Mouse (Mus musculus) neural tube, postnatal 0 days (tissue): Measurements from ENCODE around the gene Hfe. TPM values are rescaled to one million over a fixed set of nuclear protein-coding genes. Genes with fewer than 3 reads are reported as not detected.

Source experiments
- microRNA-seq: library from miRNA; unstranded; fragments of <30 nt; microRNA quantifications from one replicate; pipeline ENCODE4, GENCODE M21; 2016
- polyA plus RNA-seq: library from polyadenylated mRNA; unstranded; fragments of >200 nt; fragmentation: Nextera tagmentation; extraction: Ambion mirVana; gene quantifications from 2 replicates; pipeline ENCODE4 v1.2.1, GENCODE M21; 2015

Hfe gene
- polyA plus RNA-seq, result 6.6 and 7.2 TPM in 2 replicates

DNA sequence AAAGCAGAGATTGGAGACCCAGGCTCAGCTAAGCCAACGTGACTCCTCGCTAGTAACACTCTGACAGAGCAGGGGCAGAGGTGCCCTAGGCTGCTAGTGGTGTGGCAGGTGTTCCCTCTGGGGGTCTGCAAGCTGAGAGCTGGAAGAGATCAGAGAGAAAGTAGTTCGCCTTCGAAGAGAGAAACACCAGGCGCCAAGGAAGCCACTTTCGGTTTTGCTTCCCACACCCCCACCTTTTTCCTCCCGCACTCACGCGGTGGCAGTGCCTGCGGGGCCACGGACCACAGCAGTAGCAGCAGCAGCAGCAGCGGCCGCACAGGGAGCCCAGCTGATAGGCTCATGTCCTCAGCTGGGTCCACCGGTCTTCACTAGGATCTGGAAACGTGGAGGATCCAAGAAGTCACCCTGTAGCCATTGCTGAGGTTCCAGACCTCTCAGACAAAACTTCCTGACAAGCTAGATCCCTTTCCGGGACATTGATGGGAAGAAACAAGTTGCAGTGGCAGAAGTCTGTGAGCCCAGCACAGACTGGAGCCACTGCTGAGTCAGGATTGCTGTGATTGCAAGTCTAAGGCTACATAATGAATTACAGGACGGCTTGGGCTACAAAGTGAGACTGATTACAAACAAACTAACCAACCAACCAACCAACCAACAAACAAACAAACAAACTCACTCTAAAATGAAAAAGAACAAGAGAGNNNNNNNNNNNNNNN is at the start of gene Hfe:
Gene Hfe (minus strand): TSS at position 481 of the 716 bp plus-strand sequence.

DNA sequence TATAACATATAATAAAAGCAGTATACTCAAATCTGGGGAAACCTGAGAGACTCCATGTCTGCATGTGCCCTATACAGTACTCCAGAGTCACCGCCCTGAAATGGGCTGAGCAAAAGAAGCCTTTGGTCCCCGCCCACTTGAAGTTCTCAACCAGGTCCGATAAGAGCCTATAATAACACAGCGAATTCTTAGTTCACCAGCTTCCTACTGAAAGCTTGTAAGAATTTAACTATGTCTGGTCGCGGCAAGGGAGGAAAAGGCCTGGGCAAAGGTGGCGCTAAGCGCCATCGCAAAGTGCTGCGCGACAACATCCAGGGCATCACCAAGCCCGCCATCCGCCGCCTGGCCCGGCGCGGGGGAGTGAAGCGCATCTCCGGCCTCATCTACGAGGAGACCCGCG is 46.1 kb upstream of the Hfe start, which contains the start of gene Hist1h4b:
Gene Hist1h4b (plus strand): TSS at position 224 of the 400 bp plus-strand sequence.

DNA sequence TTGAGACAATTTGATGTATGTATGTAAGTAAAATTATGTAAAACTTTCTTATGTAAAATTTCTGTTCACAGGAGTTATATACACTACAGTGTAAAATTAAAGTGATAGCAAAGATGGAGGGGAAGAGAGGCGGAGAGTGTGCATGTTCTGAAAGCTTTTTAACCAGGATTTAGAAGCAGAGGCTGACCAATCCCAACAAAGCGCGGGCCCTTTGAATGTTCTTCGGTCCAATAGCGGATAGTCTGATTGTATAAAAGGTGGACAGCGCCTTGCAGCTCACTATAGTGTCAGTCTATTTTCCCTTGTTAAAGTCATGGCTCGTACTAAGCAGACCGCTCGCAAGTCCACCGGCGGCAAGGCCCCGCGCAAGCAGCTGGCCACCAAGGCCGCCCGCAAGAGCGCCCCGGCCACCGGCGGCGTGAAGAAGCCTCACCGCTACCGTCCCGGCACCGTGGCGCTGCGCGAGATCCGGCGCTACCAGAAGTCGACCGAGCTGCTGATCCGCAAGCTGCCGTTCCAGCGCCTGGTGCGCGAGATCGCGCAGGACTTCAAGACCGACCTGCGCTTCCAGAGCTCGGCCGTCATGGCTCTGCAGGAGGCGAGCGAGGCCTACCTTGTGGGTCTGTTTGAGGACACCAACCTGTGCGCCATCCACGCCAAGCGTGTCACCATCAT is 41.5 kb upstream of the Hfe start, which contains the start of gene Hist1h3b:
Gene Hist1h3b (plus strand): TSS at position 201 of the 675 bp plus-strand sequence.

DNA sequence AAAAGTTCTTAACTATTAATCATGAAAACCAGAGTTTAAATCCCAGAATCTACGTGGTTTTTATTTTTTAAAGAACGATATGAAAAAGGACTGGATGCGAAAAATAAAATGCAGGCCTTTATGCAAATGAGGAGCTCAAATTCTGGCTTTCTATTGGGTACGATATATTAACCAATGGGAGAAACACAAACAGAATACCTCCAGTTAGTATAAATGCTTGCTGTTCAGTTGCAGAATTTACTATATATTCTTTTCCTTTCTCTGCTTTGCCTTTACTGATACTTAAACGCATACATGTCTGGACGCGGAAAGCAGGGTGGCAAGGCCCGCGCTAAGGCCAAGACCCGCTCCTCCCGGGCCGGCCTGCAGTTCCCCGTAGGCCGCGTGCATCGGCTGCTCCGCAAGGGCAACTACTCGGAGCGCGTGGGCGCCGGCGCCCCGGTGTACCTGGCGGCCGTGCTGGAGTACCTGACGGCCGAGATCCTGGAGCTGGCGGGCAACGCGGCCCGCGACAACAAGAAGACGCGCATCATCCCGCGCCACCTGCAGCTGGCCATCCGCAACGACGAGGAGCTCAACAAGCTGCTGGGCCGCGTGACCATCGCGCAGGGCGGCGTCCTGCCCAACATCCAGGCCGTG is 40.3 kb upstream of the Hfe start, which contains the start of gene Hist1h2ab:
Gene Hist1h2ab (plus strand): TSS at position 288 of the 639 bp plus-strand sequence.

DNA sequence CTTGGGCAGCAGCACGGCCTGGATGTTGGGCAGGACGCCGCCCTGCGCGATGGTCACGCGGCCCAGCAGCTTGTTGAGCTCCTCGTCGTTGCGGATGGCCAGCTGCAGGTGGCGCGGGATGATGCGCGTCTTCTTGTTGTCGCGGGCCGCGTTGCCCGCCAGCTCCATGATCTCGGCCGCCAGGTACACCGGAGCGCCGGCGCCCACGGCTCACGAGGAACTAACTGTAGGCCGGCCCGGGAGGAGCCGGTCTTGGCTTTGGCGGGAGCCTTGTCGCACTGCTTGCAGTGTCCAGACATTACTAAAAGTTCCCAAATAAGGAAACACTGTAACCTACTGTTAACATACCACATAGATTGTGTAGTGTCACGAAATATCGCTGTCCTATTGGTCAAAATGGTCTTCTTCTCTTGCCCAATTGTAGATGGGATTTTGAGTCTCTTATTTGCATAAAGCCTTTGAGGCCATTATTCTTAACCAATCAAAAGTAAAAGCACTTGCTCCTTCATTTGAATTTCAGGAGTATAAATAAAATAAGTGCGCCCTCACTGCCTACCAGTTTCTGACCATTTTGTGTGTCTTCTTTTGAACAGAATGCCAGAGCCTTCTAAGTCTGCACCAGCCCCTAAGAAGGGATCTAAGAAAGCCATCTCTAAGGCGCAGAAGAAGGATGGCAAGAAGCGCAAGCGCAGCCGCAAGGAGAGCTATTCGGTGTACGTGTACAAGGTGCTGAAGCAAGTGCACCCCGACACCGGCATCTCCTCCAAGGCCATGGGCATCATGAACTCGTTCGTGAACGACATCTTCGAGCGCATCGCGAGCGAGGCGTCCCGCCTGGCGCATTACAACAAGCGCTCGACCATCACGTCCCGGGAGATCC is 35.8 kb upstream of the Hfe start, which contains the start of gene Hist1h2bb:
Gene Hist1h2bb (plus strand): TSS at position 534 of the 880 bp plus-strand sequence.

DNA sequence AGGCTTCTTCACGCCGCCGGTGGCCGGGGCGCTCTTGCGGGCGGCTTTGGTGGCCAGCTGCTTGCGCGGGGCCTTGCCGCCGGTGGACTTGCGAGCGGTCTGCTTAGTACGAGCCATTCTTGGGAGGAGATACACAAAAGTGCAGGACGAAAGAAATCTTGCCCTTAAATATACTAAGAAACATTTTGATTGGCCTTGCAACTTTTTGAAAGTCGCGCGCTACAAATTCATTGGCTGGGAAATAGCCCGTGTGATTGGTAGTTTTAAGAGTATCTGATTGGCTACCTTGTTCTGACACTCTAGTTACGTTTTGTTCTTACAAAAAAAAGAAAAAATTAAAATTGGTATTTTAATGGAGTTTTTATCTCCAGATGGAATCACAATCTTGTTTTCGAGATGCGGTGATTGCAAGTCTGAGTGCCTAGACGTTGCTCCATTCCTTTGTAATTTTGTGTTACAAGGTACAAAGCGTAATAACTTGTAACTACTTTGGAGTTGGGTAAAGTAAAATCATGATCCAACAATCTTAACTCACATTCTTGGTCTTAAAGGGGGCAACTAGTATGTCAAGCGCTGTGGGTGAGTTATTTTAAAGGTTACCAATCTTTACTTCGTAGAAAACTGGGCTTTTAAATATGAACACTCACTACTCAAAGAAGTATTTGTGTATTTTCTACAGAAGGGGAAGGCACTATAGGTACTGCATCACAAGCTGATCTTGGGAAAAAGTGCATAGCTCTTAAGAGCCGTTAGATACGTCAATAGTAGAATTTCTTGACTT is 34.9 kb upstream of the Hfe start, which contains the start of gene Hist1h3c:
Gene Hist1h3c (minus strand): TSS at position 222 of the 781 bp plus-strand sequence.

DNA sequence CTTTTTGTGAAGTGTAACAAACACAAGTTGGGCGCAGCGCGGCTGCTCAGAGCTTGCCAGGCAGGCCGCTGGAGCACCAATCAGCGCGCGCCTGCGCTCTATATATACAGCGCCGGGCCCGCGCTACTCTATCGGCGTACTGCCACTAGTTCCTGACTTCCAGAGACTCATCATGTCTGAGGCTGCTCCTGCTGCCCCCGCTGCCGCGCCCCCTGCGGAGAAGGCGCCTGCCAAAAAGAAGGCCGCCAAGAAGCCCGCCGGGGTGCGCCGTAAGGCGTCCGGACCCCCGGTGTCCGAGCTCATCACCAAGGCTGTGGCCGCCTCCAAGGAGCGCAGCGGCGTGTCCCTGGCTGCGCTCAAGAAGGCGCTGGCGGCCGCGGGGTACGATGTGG is 28.0 kb upstream of the Hfe start, which contains the start of gene Hist1h1c:
Gene Hist1h1c (plus strand): TSS at position 132 of the 392 bp plus-strand sequence.

DNA sequence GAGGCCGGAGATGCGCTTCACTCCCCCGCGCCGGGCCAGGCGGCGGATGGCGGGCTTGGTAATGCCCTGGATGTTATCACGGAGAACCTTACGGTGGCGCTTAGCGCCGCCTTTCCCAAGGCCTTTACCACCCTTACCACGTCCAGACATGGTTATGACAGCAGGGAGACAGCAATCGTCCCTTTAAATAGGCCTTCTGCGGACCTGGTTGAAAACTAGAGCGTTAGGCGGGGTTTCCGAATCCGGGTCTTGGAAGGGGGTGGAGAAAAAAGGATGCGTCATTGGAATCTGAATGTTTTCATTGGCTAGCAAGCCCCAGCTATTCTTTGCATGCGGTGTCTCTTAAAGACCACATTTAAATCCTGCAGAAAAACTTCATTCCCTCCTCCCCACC is 12.4 kb downstream of the Hfe start, which contains the start of gene Hist1h4c:
Gene Hist1h4c (minus strand): TSS at position 155 of the 394 bp plus-strand sequence.

DNA sequence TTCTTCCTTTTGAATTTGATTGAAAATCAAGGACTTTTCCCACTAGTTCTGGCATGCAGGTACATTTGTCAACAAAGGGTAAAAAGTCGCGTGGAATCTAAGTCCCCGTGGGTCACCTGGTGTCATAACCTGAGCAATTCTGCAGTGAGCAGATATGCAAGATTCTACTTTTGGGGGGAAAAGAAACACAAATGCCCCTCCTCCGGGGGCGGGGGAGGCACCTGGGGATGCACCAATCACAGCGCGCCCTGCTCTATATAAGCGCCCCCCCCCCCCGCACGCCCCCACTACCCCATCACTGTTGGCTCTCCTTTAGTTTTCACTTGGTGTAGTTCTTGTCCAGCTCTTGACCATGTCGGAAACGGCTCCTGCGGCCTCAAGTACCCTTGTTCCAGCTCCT is 15.1 kb downstream of the Hfe start, which contains the start of gene Hist1h1t:
Gene Hist1h1t (plus strand): TSS at position 301 of the 400 bp plus-strand sequence.

DNA sequence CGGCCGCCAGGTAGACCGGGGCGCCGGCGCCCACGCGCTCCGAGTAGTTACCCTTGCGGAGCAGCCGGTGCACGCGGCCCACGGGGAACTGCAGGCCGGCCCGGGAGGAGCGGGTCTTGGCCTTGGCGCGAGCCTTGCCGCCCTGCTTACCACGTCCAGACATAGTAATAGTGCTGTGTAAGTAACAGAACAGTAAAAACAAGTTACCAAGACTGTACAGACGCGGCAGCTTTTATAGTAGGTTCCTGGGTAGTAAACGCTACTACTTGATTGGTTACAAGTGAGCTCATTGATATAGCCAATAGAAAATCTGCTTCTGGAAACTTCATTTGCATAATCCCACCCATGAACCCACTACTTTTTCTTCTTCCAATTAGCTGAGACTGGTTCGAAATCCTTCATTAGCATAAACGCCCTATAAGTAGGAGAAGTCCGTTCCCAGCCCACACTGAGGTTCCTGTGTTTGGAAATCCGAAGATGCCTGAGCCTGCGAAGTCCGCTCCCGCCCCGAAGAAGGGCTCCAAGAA is 26.8 kb downstream of the Hfe start, which contains the start of the genes Hist1h2ac and Hist1h2bc:
Gene Hist1h2ac (minus strand): TSS at position 194 of the 527 bp plus-strand sequence.
Gene Hist1h2bc (plus strand): TSS at position 445 of the 527 bp plus-strand sequence.

Small RNA genes within 50 kb of the gene (microRNA-seq; reads per million reads assigned to microRNA genes)
- gene Gm44314 (not detected), gene Gm44350 (not detected), gene Gm44484 (not detected)

Other genes starting within 250 kb of the Hfe start
- gene Btn1a1, start 245.0 kb downstream of the Hfe start, polyA plus RNA-seq, result 0.11 and 0.19 TPM in 2 replicates
- gene Btn2a2, start 222.0 kb downstream of the Hfe start, polyA plus RNA-seq, result 0.09 TPM in 1 of 2 replicates, not detected in the other
- 0.92 and 4.6 TPM in 2 replicates for gene Hist1h4h, start 179.8 kb downstream of the Hfe start, polyA plus RNA-seq
- 1.7 TPM in 1 of 2 replicates, not detected in the other for gene Hist1h2af, start 176.9 kb downstream of the Hfe start, polyA plus RNA-seq
- gene Hist1h3g, start 175.4 kb downstream of the Hfe start, polyA plus RNA-seq, result 1.3 TPM in 1 of 2 replicates, not detected in the other
- gene Hist1h2bh, start 167.5 kb downstream of the Hfe start, polyA plus RNA-seq, result 0.09 and 0.36 TPM in 2 replicates
- gene Hist1h3f, start 166.8 kb downstream of the Hfe start, polyA plus RNA-seq, result 0.21 TPM in 1 of 2 replicates, not detected in the other
- gene Hist1h4f, start 159.2 kb downstream of the Hfe start, polyA plus RNA-seq, result not detected in 2 replicates
- 0.09 and 0.13 TPM in 2 replicates for gene Hist1h1d, start 157.6 kb downstream of the Hfe start, polyA plus RNA-seq
- gene Hist1h3e, start 148.5 kb downstream of the Hfe start, polyA plus RNA-seq, result 1.5 and 2.0 TPM in 2 replicates
- 7.7 and 9.3 TPM in 2 replicates for gene Hist1h2ae, start 139.6 kb downstream of the Hfe start, polyA plus RNA-seq
- 1.5 and 3.0 TPM in 2 replicates for gene Hist1h2bg, start 139.5 kb downstream of the Hfe start, polyA plus RNA-seq
- 0.65 TPM in 1 of 2 replicates, not detected in the other for gene Hist1h2bf, start 136.7 kb downstream of the Hfe start, polyA plus RNA-seq
- gene Hist1h2ad, start 136.5 kb downstream of the Hfe start, polyA plus RNA-seq, result not detected in 2 replicates
- 0.58 and 0.66 TPM in 2 replicates for gene Hist1h3d, start 135.1 kb downstream of the Hfe start, polyA plus RNA-seq
- 25.2 and 28.2 TPM in 2 replicates for gene Hist1h4d, start 129.3 kb downstream of the Hfe start, polyA plus RNA-seq
- 0.80 and 0.89 TPM in 2 replicates for gene Hist1h2be, start 89.7 kb downstream of the Hfe start, polyA plus RNA-seq
- 7.7 and 9.3 TPM in 2 replicates for gene Hist1h1e, start 88.3 kb downstream of the Hfe start, polyA plus RNA-seq
- gene Hist1h2ac, start 26.9 kb downstream of the Hfe start, polyA plus RNA-seq, result 0.19 and 0.41 TPM in 2 replicates
- gene Hist1h2bc, start 26.7 kb downstream of the Hfe start, polyA plus RNA-seq, result 37.8 and 45.4 TPM in 2 replicates
- gene Hist1h1t, start 15.0 kb downstream of the Hfe start, polyA plus RNA-seq, result not detected in 2 replicates
- 2.4 and 3.7 TPM in 2 replicates for gene Hist1h4c, start 12.4 kb downstream of the Hfe start, polyA plus RNA-seq
- 16.4 and 22.5 TPM in 2 replicates for gene Hist1h1c, start 28.0 kb upstream of the Hfe start, polyA plus RNA-seq
- not detected in 2 replicates for gene Hist1h3c, start 34.7 kb upstream of the Hfe start, polyA plus RNA-seq
- 0.62 TPM in 1 of 2 replicates, not detected in the other for gene Hist1h2bb, start 35.9 kb upstream of the Hfe start, polyA plus RNA-seq
- 2.7 and 4.7 TPM in 2 replicates for gene Hist1h2ab, start 40.3 kb upstream of the Hfe start, polyA plus RNA-seq
- 0.58 TPM in 1 of 2 replicates, not detected in the other for gene Hist1h3b, start 41.4 kb upstream of the Hfe start, polyA plus RNA-seq
- 1.2 TPM in 1 of 2 replicates, not detected in the other for gene Hist1h4b, start 46.2 kb upstream of the Hfe start, polyA plus RNA-seq
- gene Hist1h4a, start 50.4 kb upstream of the Hfe start, polyA plus RNA-seq, result 0.54 TPM in 1 of 2 replicates, not detected in the other
- gene Hist1h3a, start 51.5 kb upstream of the Hfe start, polyA plus RNA-seq, result 0.66 and 0.94 TPM in 2 replicates
- 0.50 and 0.66 TPM in 2 replicates for gene Hist1h1a, start 52.8 kb upstream of the Hfe start, polyA plus RNA-seq
- not detected in 2 replicates for gene Trim38, start 59.1 kb upstream of the Hfe start, polyA plus RNA-seq
- gene Slc17a2, start 96.1 kb upstream of the Hfe start, polyA plus RNA-seq, result not detected in 2 replicates
- gene Slc17a3, start 128.6 kb upstream of the Hfe start, polyA plus RNA-seq, result not detected in 2 replicates
- not detected in 2 replicates for gene Slc17a1, start 156.9 kb upstream of the Hfe start, polyA plus RNA-seq
- gene Slc17a4, start 204.2 kb upstream of the Hfe start, polyA plus RNA-seq, result not detected in 2 replicates
- gene Hist1h2ba, start 223.3 kb upstream of the Hfe start, polyA plus RNA-seq, result not detected in 2 replicates
- not detected in 2 replicates for gene Hist1h2aa, start 223.6 kb upstream of the Hfe start, polyA plus RNA-seq